Mouse (Mus musculus) left cerebral cortex, postnatal 10 days (tissue): ENCODE measurements around the gene Dkk2. TPM values are rescaled to one million over a fixed set of nuclear protein-coding genes. Genes with fewer than 3 reads are reported as not detected.

Experiments
- DNase-seq, 2 experiments: peaks; one replicate each; pipeline ENCODE4 v3.0.0; 2021 to 2022; ENCODE audit warnings: low spot score in 2 of 2, mixed read lengths in 1 of 2; ENCODE audit errors: extremely low spot score in 1 of 2
- intact Hi-C: fragments of 180-260 bp; cut with DNase I; formaldehyde crosslinking; loops from one replicate; pipeline ENCODE4 v1.15.1; 2025
- total RNA-seq, 2 experiments: library from RNA; stranded (reverse); gene quantifications; 2 replicates each; pipeline ENCODE4 v1.2.3; 2021

Dkk2 gene
- total RNA-seq, 2 experiments from 2014 or later, result 0.92 to 1.8 TPM

DNA sequence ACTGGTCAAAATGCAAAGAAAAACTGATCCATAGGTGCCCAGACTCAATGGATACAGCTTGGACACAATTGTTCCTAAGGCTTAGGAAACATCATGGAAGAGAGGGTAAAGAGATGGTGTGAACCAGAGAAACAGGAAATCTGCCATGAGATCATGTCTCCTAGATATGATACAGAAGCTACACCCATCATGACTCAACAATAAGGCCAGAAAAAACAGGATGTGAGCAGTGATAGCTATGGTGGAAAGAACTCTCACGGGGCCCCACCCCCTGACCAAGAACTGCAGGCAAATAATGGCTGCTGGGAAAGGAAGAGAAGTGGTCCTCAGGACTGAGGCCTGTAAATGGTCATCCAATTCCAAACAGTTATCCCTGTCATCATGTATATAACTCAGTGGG, 142.5 kb downstream of the Dkk2 start:
- intact Hi-C loops, result no loop called here
- no peak for DNase-seq
